In the genomic region with DNA sequence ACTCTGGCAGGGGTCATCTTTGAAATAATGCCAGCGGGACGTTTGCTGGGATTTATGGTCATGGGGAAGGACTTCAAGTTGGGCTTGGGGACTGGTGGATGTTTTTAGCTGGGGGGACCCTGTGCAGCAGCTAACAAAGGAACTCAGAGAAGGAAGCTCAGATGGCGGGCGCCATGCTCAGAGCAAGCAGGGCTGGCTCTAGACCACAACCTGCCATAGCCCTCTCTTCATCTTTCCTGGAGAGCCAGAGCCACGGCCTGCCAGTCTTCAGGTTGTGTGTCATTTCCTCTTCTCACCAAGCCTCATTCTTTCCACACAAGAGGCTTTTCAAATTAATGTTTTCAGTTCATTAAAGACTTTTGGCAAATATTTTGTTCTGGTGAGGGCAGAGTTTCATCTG, we compare ENCODE assay signal across 14 mouse cellular contexts.
DNase-seq lines count a peak whose midpoint lies in the region; ATAC-seq lines count a peak whose summit lies in the region.
"Had no signal": no experiment of that assay in that cellular context is flagged by ENCODE, and none has a peak within 500 bp of the region (broad histone marks: within the 10 kb centered on the region; RNA-seq: fewer than 3 reads in every experiment).

No protein-coding gene starts in this region.

- no peaks in the 10 kb centered on the region for H3K9me3 ChIP-seq in forebrain, embryonic 10.5 days
- H3K9me3 ChIP-seq in forebrain, embryonic 14.5 days (replicated peaks; ENCODE audit: control insufficient read depth, low read length): no peaks in the 10 kb centered on the region
- no peaks in the 10 kb centered on the region for H3K9me3 ChIP-seq in embryonic facial prominence, embryonic 15.5 days (replicated peaks)
- H3K9me3 ChIP-seq: forebrain, embryonic 12.5 days; liver, embryonic 15.5 days; midbrain, embryonic 15.5 days had no signal

- H3K4me2 ChIP-seq in forebrain, embryonic 14.5 days (ENCODE audit: low read length): no peak overlapping the region
- H3K4me2 ChIP-seq in embryonic facial prominence, embryonic 15.5 days (replicated peaks): no peak overlapping the region
- H3K4me2 ChIP-seq: forebrain, embryonic 12.5 days; liver, embryonic 15.5 days; midbrain, embryonic 15.5 days had no signal

- H3K9ac ChIP-seq in forebrain, embryonic 14.5 days (ENCODE audit: low read length): no peak overlapping the region
- H3K9ac ChIP-seq in embryonic facial prominence, embryonic 15.5 days: no peak overlapping the region
- H3K9ac ChIP-seq: forebrain, embryonic 12.5 days; liver, embryonic 15.5 days; midbrain, embryonic 15.5 days had no signal

- H3K27me3 ChIP-seq in forebrain, embryonic 10.5 days (ENCODE audit: poor library complexity, severe bottlenecking): peaks cover 44% of the 10 kb centered on the region
- no peaks in the 10 kb centered on the region for H3K27me3 ChIP-seq in forebrain, embryonic 14.5 days (replicated peaks; ENCODE audit: control insufficient read depth, insufficient read depth, low read length)
- no peaks in the 10 kb centered on the region for H3K27me3 ChIP-seq in embryonic facial prominence, embryonic 15.5 days
- no peaks in the 10 kb centered on the region for H3K27me3 ChIP-seq in splenic B cell, adult 2 months (ENCODE audit: control insufficient read depth, insufficient read depth, low read length, poor library complexity, severe bottlenecking)
- H3K27me3 ChIP-seq: liver, embryonic 15.5 days; midbrain, embryonic 15.5 days had no signal

- peak overlapping the region; percentile 75; the same call in 1 of the 2 replicates for H3K27ac ChIP-seq in forebrain, embryonic 10.5 days
- no peak overlapping the region for H3K27ac ChIP-seq in forebrain, embryonic 14.5 days (ENCODE audit: low read depth, low read length)
- peak overlapping the region; percentile 44; the same call in 1 of the 2 replicates for H3K27ac ChIP-seq in embryonic facial prominence, embryonic 15.5 days (replicated peaks)
- H3K27ac ChIP-seq: forebrain, embryonic 12.5 days; heart, adult 2 months; liver, embryonic 15.5 days; midbrain, embryonic 15.5 days had no signal

- no peaks in the 10 kb centered on the region for H3K36me3 ChIP-seq in forebrain, embryonic 10.5 days (replicated peaks)
- H3K36me3 ChIP-seq in forebrain, embryonic 14.5 days (ENCODE audit: control insufficient read depth, insufficient read depth, low read length): no peaks in the 10 kb centered on the region
- H3K36me3 ChIP-seq in embryonic facial prominence, embryonic 15.5 days: no peaks in the 10 kb centered on the region
- no peaks in the 10 kb centered on the region for H3K36me3 ChIP-seq in splenic B cell, adult 2 months (ENCODE audit: control insufficient read depth, insufficient read depth, low read length, poor library complexity, severe bottlenecking)
- H3K36me3 ChIP-seq: forebrain, embryonic 12.5 days; liver, embryonic 15.5 days; midbrain, embryonic 15.5 days had no signal

- ATAC-seq in forebrain, embryonic 14.5 days: no peak
- ATAC-seq in embryonic facial prominence, embryonic 15.5 days (ENCODE audit: insufficient number of reproducible peaks, low FRiP score, low TSS enrichment, low read depth): no peak
- ATAC-seq: Patski had no signal

- WGBS in forebrain, embryonic 10.5 days: 65% methylated on average over 5 of the region's 5 CpGs
- 51% methylated on average over 5 of the region's 5 CpGs for WGBS in forebrain, embryonic 14.5 days
- 67% methylated on average over 5 of the region's 5 CpGs for WGBS in embryonic facial prominence, embryonic 15.5 days

- no peak overlapping the region for H3K4me3 ChIP-seq in forebrain, embryonic 10.5 days
- no peak overlapping the region for H3K4me3 ChIP-seq in forebrain, embryonic 14.5 days (ENCODE audit: low read depth, low read length)
- H3K4me3 ChIP-seq in embryonic facial prominence, embryonic 15.5 days (replicated peaks): no peak overlapping the region
- H3K4me3 ChIP-seq: forebrain, embryonic 12.5 days; heart, adult 2 months; liver, embryonic 15.5 days; midbrain, embryonic 15.5 days had no signal

- no peak for DNase-seq in forebrain, embryonic 10.5 days (ENCODE audit: extremely low spot score, low spot score)
- DNase-seq in forebrain, embryonic 14.5 days (ENCODE audit: low spot score): no peak
- peak; percentile 9 for DNase-seq in kidney, postnatal 10 days
- DNase-seq in kidney, adult 11 months: no peak
- peak; percentile 21 for DNase-seq in splenic B cell, adult 2 months (ENCODE audit: low read depth, low spot score)
- no peak for DNase-seq in ovary, postnatal 14 days (ENCODE audit: low spot score)
- DNase-seq in thymus, postnatal 4 days: no peak
- DNase-seq: heart, adult 2 months; layer of hippocampus, adult 9-11 months had no signal

- H3K4me1 ChIP-seq in forebrain, embryonic 10.5 days: peaks cover 28% of the 10 kb centered on the region
- H3K4me1 ChIP-seq in forebrain, embryonic 14.5 days (ENCODE audit: control insufficient read depth, insufficient read depth, low read length): peaks cover 13% of the 10 kb centered on the region; the same call in 1 of the 2 replicates
- peaks cover 25% of the 10 kb centered on the region for H3K4me1 ChIP-seq in embryonic facial prominence, embryonic 15.5 days
- H3K4me1 ChIP-seq: liver, embryonic 15.5 days; midbrain, embryonic 15.5 days had no signal

Comparison
In these comparisons a context has a peak if more than half of its experiments do, and no peak if none do; other contexts are left out.
1. DNase-seq: peak in kidney, postnatal 10 days (single experiment) and splenic B cell, adult 2 months (single experiment); none in forebrain, embryonic 10.5 days (single experiment), forebrain, embryonic 14.5 days (single experiment), kidney, adult 11 months (single experiment), ovary, postnatal 14 days (single experiment) and thymus, postnatal 4 days (single experiment).